Mouse (Mus musculus): ENCODE results near the gene Stmn1. TPM values are rescaled to one million over a fixed set of nuclear protein-coding genes. Genes with fewer than 3 reads are reported as not detected.

Stmn1 gene
- polyA plus RNA-seq, 1 experiment = 901 TPM

DNA sequence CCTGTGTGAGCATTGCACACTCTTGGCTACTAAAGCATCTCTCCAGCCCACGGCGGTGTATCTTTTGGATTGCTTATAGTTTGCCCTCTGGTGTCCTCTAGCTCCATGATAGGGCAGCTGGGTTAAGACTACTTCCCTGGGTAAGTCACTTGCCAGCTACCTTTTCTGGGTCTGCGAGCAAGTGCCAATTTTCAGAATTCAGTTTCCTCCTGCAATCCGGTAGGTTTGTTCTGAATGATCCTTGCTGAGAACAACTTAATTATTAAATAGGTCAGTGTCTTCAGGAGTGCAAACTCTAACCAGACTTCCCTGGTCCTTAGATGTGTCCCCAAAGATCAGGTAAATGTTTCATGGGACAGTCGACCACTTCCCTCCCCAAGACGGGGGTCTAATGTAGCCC, 33.0 kb downstream of the Stmn1 start:
- no peak overlapping the region for H3K4me3 ChIP-seq (ENCODE audit: insufficient read depth, low read length)
- TF ChIP-seq POLR2A (IDR thresholded peaks at IDR 0.05; ENCODE audit: extremely low read depth, insufficient read depth, low read length) = no peak
- no peak for TF ChIP-seq CTCF (IDR thresholded peaks at IDR 0.05; ENCODE audit: extremely low read depth, insufficient read depth, low read length)
- peaks cover 4% of the 10 kb centered on the region; the same call in 1 of the 2 replicates for H3K4me1 ChIP-seq (ENCODE audit: control insufficient read depth, insufficient read depth, low read length)
- no peak overlapping the region for H3K27ac ChIP-seq (ENCODE audit: insufficient read depth, low read length)

DNA sequence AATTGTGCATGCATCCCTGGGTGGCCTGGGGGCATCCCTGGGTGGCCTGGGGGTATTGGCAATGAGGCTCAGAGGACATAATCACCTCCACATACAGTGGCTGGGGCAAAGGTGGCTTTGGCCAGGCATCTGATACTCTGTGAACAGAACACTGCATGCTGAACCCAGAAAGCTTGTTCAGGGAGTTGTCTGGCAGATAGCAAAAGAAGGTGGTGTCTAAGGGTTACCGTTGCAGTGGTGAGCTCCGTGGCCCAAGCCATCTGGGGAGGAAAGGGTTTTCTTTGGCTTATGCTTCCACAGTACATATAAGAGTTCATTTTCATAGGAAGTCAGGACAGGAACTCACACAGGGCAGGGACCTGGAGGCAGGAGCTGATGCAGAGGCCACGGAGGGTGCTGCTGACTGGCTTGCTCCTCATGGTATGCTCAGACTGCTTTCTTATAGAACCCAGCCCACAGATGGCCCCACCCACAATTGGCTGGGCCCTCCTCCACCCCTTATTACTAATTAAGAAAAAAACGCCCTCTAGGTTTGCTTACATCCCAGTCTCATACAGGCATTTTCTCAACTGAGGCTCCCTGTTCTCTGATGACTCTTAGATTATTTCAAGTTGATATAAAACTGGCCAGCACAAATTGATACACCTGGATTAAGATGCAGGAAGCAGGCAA, 35.7 kb downstream of the Stmn1 start:
- no peaks in the 10 kb centered on the region for H3K4me1 ChIP-seq (ENCODE audit: control insufficient read depth, insufficient read depth, low read length)
- TF ChIP-seq CTCF (IDR thresholded peaks at IDR 0.05; ENCODE audit: extremely low read depth, insufficient read depth, low read length) = no peak
- no peak for TF ChIP-seq POLR2A (IDR thresholded peaks at IDR 0.05; ENCODE audit: extremely low read depth, insufficient read depth, low read length)
- H3K27ac ChIP-seq (ENCODE audit: insufficient read depth, low read length) = no peak overlapping the region
- H3K4me3 ChIP-seq (ENCODE audit: insufficient read depth, low read length) = no peak overlapping the region

GRCm38 (mm10) chr4:134505303-134505789, 37.2 kb downstream of the Stmn1 start:
- TF ChIP-seq POLR2A (IDR thresholded peaks at IDR 0.05; ENCODE audit: extremely low read depth, insufficient read depth, low read length) (no peak), CTCF (IDR thresholded peaks at IDR 0.05; ENCODE audit: extremely low read depth, insufficient read depth, low read length) (no peak)
- no peak overlapping the region for H3K27ac ChIP-seq (ENCODE audit: insufficient read depth, low read length)

GRCm38 (mm10) chr4:134505966-134506594, 38.0 kb downstream of the Stmn1 start:
- TF ChIP-seq CTCF (IDR thresholded peaks at IDR 0.05; ENCODE audit: extremely low read depth, insufficient read depth, low read length) = no peak
- TF ChIP-seq POLR2A (IDR thresholded peaks at IDR 0.05; ENCODE audit: extremely low read depth, insufficient read depth, low read length) = no peak
- H3K27ac ChIP-seq (ENCODE audit: insufficient read depth, low read length) = no peak overlapping the region
- no peaks in the 10 kb centered on the region for H3K4me1 ChIP-seq (ENCODE audit: control insufficient read depth, insufficient read depth, low read length)
- H3K4me3 ChIP-seq (ENCODE audit: insufficient read depth, low read length) = no peak overlapping the region

More at GRCm38 (mm10) chr4:134505303-134505789, 37.2 kb downstream of the Stmn1 start:
- Histone ChIP-seq H3K4me3 (ENCODE audit: insufficient read depth, low read length) (no peak overlapping the region), H3K4me1 (ENCODE audit: control insufficient read depth, insufficient read depth, low read length) (no peaks in the 10 kb centered on the region)

GRCm38 (mm10) chr4:134506713-134507112, 38.6 kb downstream of the Stmn1 start:
- no peaks in the 10 kb centered on the region for H3K4me1 ChIP-seq (ENCODE audit: control insufficient read depth, insufficient read depth, low read length)
- no peak overlapping the region for H3K27ac ChIP-seq (ENCODE audit: insufficient read depth, low read length)
- no peak for TF ChIP-seq CTCF (IDR thresholded peaks at IDR 0.05; ENCODE audit: extremely low read depth, insufficient read depth, low read length)
- no peak for TF ChIP-seq POLR2A (IDR thresholded peaks at IDR 0.05; ENCODE audit: extremely low read depth, insufficient read depth, low read length)
- no peak overlapping the region for H3K4me3 ChIP-seq (ENCODE audit: insufficient read depth, low read length)

- TF ChIP-seq POLR2A (IDR thresholded peaks at IDR 0.05; ENCODE audit: extremely low read depth, insufficient read depth, low read length) (no peak), CTCF (IDR thresholded peaks at IDR 0.05; ENCODE audit: extremely low read depth, insufficient read depth, low read length) (no peak)
- Histone ChIP-seq H3K27ac (ENCODE audit: insufficient read depth, low read length) (no peak overlapping the region), H3K4me1 (ENCODE audit: control insufficient read depth, insufficient read depth, low read length) (no peaks in the 10 kb centered on the region), H3K4me3 (ENCODE audit: insufficient read depth, low read length) (0 out of 2 replicates have a peak overlapping the region, but pooled peaks have one; percentile 12)
These were observed 42.3 kb downstream of the Stmn1 start for GRCm38 (mm10) chr4:134510396-134510795.

- Histone ChIP-seq H3K4me3 (ENCODE audit: insufficient read depth, low read length) (peak within 1 kb of the TSS; percentile 12), H3K4me1 (ENCODE audit: control insufficient read depth, insufficient read depth, low read length) (no peaks in the 10 kb centered on the region), H3K27ac (ENCODE audit: insufficient read depth, low read length) (no peak within 1 kb of the TSS)
- TF ChIP-seq POLR2A (IDR thresholded peaks at IDR 0.05; ENCODE audit: extremely low read depth, insufficient read depth, low read length) = no peak
- no peak for TF ChIP-seq CTCF (IDR thresholded peaks at IDR 0.05; ENCODE audit: extremely low read depth, insufficient read depth, low read length)
These were observed 42.8 kb downstream of the Stmn1 start, which contains the start of gene Aunip for GRCm38 (mm10) chr4:134510845-134511411. Gene Aunip (plus strand): TSS chr4:134510999.

DNA sequence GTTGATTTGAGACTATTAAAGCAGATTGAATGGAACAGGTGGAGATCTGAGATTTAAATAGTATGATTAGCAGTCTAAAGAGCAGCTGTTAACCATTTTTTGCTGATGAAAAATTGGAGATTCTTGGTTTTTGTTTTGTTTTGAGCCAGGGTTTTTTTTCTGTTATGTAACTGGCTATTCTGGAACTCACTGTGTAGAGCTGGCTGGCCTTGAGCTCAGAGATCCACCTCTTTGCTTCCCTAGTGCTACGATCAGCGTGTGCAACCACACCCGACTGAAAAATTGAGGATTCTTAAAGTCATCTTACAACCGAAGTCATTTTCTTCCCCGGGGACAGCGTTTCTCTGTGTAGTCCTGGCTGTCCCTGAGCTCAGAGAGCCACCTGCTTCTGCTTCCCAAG, 43.6 kb downstream of the Stmn1 start:
- H3K4me1 ChIP-seq (ENCODE audit: control insufficient read depth, insufficient read depth, low read length) = no peaks in the 10 kb centered on the region
- TF ChIP-seq POLR2A (IDR thresholded peaks at IDR 0.05; ENCODE audit: extremely low read depth, insufficient read depth, low read length) = no peak
- TF ChIP-seq CTCF (IDR thresholded peaks at IDR 0.05; ENCODE audit: extremely low read depth, insufficient read depth, low read length) = no peak

DNA sequence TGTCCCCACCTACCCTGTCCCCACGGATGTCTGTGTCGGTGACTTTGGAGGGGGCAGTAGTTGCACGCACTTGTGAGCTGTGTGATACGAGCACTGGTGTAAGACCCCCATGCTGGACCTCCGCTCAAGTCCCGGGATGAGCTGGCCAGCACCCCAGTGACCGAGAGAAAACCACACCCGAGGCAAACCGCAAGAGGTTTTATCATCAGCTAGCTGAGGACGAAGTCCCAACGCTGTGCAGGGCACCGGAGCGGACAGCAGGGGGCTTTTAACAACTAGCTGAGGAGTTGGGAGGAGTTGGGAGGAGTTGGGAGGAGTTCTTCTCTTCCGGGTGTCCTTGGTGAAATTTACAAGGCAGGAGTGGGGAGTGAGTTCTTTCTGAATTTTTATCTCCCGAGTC, 44.7 kb downstream of the Stmn1 start:
- Histone ChIP-seq H3K4me1 (ENCODE audit: control insufficient read depth, insufficient read depth, low read length) (peaks cover 5% of the 10 kb centered on the region), H3K27ac (ENCODE audit: insufficient read depth, low read length) (no peak overlapping the region), H3K4me3 (ENCODE audit: insufficient read depth, low read length) (no peak overlapping the region)
- no peak for TF ChIP-seq POLR2A (IDR thresholded peaks at IDR 0.05; ENCODE audit: extremely low read depth, insufficient read depth, low read length)
- peak; percentile 2; the same call in 1 of the 2 replicates for TF ChIP-seq CTCF (IDR thresholded peaks at IDR 0.05; ENCODE audit: extremely low read depth, insufficient read depth, low read length)

More for the DNA sequence above, 43.6 kb downstream of the Stmn1 start:
- Histone ChIP-seq H3K4me3 (ENCODE audit: insufficient read depth, low read length) (no peak overlapping the region), H3K27ac (ENCODE audit: insufficient read depth, low read length) (no peak overlapping the region)

Measured in cortical plate, adult 2 months (tissue).